Mouse (Mus musculus): Measurements from ENCODE around the gene Rtl1.

Gene Rtl1

GRCm38 (mm10) chr12:109600230-109600629 lies at the start of gene Rtl1:
Gene Rtl1 (minus strand): TSS chr12:109600330.
- in situ Hi-C loops (cut with MboI; ENCODE audit: unreplicated experiment in 2 of 2) = loop anchor here in 1 of 2 experiments (10.0 kb wide), 1 partner anchor 695 kb away; no protein-coding TSS in a partner anchor

GRCm38 (mm10) chr12:109640560-109641167 lies 40.5 kb upstream of the Rtl1 start:
- in situ Hi-C loops (cut with MboI; ENCODE audit: unreplicated experiment in 2 of 2) = no loop called here

GRCm38 (mm10) chr12:109632035-109632434 lies 31.9 kb upstream of the Rtl1 start:
- in situ Hi-C loops (cut with MboI; ENCODE audit: unreplicated experiment in 2 of 2) = no loop called here

GRCm38 (mm10) chr12:109628887-109629286 lies 28.8 kb upstream of the Rtl1 start:
- in situ Hi-C loops (cut with MboI; ENCODE audit: unreplicated experiment in 2 of 2) = no loop called here

- in situ Hi-C loops (cut with MboI; ENCODE audit: unreplicated experiment in 2 of 2) = no loop called here
Observed at GRCm38 (mm10) chr12:109626910-109627309, 26.8 kb upstream of the Rtl1 start.

- in situ Hi-C loops (cut with MboI; ENCODE audit: unreplicated experiment in 2 of 2) = no loop called here
Observed at GRCm38 (mm10) chr12:109620196-109620595, 20.1 kb upstream of the Rtl1 start.

GRCm38 (mm10) chr12:109617993-109618392 lies 17.9 kb upstream of the Rtl1 start:
- in situ Hi-C loops (cut with MboI; ENCODE audit: unreplicated experiment in 2 of 2) = no loop called here

GRCm38 (mm10) chr12:109617126-109617525 lies 17.0 kb upstream of the Rtl1 start:
- in situ Hi-C loops (cut with MboI; ENCODE audit: unreplicated experiment in 2 of 2) = no loop called here

GRCm38 (mm10) chr12:109615371-109615770 lies 15.2 kb upstream of the Rtl1 start:
- in situ Hi-C loops (cut with MboI; ENCODE audit: unreplicated experiment in 2 of 2) = no loop called here

- in situ Hi-C loops (cut with MboI; ENCODE audit: unreplicated experiment in 2 of 2) = no loop called here
Observed at GRCm38 (mm10) chr12:109614416-109614815, 14.3 kb upstream of the Rtl1 start.

- in situ Hi-C loops (cut with MboI; ENCODE audit: unreplicated experiment in 2 of 2) = no loop called here
Observed at GRCm38 (mm10) chr12:109612392-109613385, 12.6 kb upstream of the Rtl1 start.

GRCm38 (mm10) chr12:109608576-109609440 lies 8.7 kb upstream of the Rtl1 start:
- in situ Hi-C loops (cut with MboI; ENCODE audit: unreplicated experiment in 2 of 2) = loop anchor here (5.0 to 10.0 kb wide), 3 partner anchors 177 to 707 kb away; no protein-coding TSS in a partner anchor

GRCm38 (mm10) chr12:109607953-109608352 lies 7.8 kb upstream of the Rtl1 start:
- in situ Hi-C loops (cut with MboI; ENCODE audit: unreplicated experiment in 2 of 2) = loop anchor here (5.0 to 10.0 kb wide), 3 partner anchors 176 to 706 kb away; no protein-coding TSS in a partner anchor

- in situ Hi-C loops (cut with MboI; ENCODE audit: unreplicated experiment in 2 of 2) = loop anchor here (5.0 to 10.0 kb wide), 3 partner anchors 175 to 705 kb away; no protein-coding TSS in a partner anchor
Observed at GRCm38 (mm10) chr12:109607191-109607590, 7.1 kb upstream of the Rtl1 start.

- in situ Hi-C loops (cut with MboI; ENCODE audit: unreplicated experiment in 2 of 2) = loop anchor here (5.0 to 10.0 kb wide), 3 partner anchors 173 to 703 kb away; no protein-coding TSS in a partner anchor
Observed at GRCm38 (mm10) chr12:109604982-109605721, 5.0 kb upstream of the Rtl1 start.

GRCm38 (mm10) chr12:109598551-109599250 lies 1.4 kb downstream of the Rtl1 start:
- in situ Hi-C loops (cut with MboI; ENCODE audit: unreplicated experiment in 2 of 2) = loop anchor here in 1 of 2 experiments (5.0 to 25.0 kb wide), 2 partner anchors 161 to 764 kb away; no protein-coding TSS in a partner anchor

GRCm38 (mm10) chr12:109596726-109597125 lies 3.4 kb downstream of the Rtl1 start:
- in situ Hi-C loops (cut with MboI; ENCODE audit: unreplicated experiment in 2 of 2) = loop anchor here in 1 of 2 experiments (5.0 to 25.0 kb wide), 2 partner anchors 159 to 766 kb away; no protein-coding TSS in a partner anchor

GRCm38 (mm10) chr12:109596232-109596631 lies 3.9 kb downstream of the Rtl1 start:
- in situ Hi-C loops (cut with MboI; ENCODE audit: unreplicated experiment in 2 of 2) = loop anchor here in 1 of 2 experiments (5.0 to 25.0 kb wide), 2 partner anchors 159 to 766 kb away; no protein-coding TSS in a partner anchor
